Mouse (Mus musculus): ENCODE measurements around the gene Gm10271.

The Gm10271 gene

GRCm38 (mm10) chr10:116972509-116972908 lies at the start of gene Gm10271:
Gene Gm10271 (minus strand): TSS chr10:116972609.
- no peak for DNase-seq (ENCODE audit: low spot score)

- DNase-seq (ENCODE audit: low spot score) = no peak
These were observed 48.8 kb upstream of the Gm10271 start for GRCm38 (mm10) chr10:117021020-117021754.

GRCm38 (mm10) chr10:117018281-117018840 lies 46.0 kb upstream of the Gm10271 start:
- no peak for DNase-seq (ENCODE audit: low spot score)

- DNase-seq (ENCODE audit: low spot score) = no peak
These were observed 42.2 kb upstream of the Gm10271 start for GRCm38 (mm10) chr10:117014565-117014964.

GRCm38 (mm10) chr10:117013689-117014390 lies 41.4 kb upstream of the Gm10271 start:
- DNase-seq (ENCODE audit: low spot score) = no peak

- no peak for DNase-seq (ENCODE audit: low spot score)
These were observed 38.6 kb upstream of the Gm10271 start for GRCm38 (mm10) chr10:117011047-117011446.

GRCm38 (mm10) chr10:117009691-117010090 lies 37.3 kb upstream of the Gm10271 start:
- no peak for DNase-seq (ENCODE audit: low spot score)

- no peak for DNase-seq (ENCODE audit: low spot score)
These were observed 33.5 kb upstream of the Gm10271 start for GRCm38 (mm10) chr10:117005707-117006464.

GRCm38 (mm10) chr10:117004695-117005094 lies 32.3 kb upstream of the Gm10271 start:
- DNase-seq (ENCODE audit: low spot score) = no peak

GRCm38 (mm10) chr10:117000975-117001374 lies 28.6 kb upstream of the Gm10271 start:
- DNase-seq (ENCODE audit: low spot score) = no peak

- no peak for DNase-seq (ENCODE audit: low spot score)
These were observed 26.5 kb upstream of the Gm10271 start for GRCm38 (mm10) chr10:116998716-116999455.

GRCm38 (mm10) chr10:116996236-116996600 lies 23.8 kb upstream of the Gm10271 start:
- no peak for DNase-seq (ENCODE audit: low spot score)

- no peak for DNase-seq (ENCODE audit: low spot score)
These were observed 23.3 kb upstream of the Gm10271 start for GRCm38 (mm10) chr10:116995584-116996235.

- DNase-seq (ENCODE audit: low spot score) = no peak
These were observed 22.8 kb upstream of the Gm10271 start for GRCm38 (mm10) chr10:116995162-116995561.

- DNase-seq (ENCODE audit: low spot score) = no peak
These were observed 21.6 kb upstream of the Gm10271 start for GRCm38 (mm10) chr10:116993971-116994370.

GRCm38 (mm10) chr10:116986264-116987082 lies 14.1 kb upstream of the Gm10271 start, which contains the start of gene Best3:
Gene Best3 (plus strand): TSS chr10:116986314.
- no peak for DNase-seq (ENCODE audit: low spot score)

- no peak for DNase-seq (ENCODE audit: low spot score)
These were observed 12.4 kb upstream of the Gm10271 start for GRCm38 (mm10) chr10:116984836-116985235.

GRCm38 (mm10) chr10:116982526-116982925 lies 10.1 kb upstream of the Gm10271 start:
- no peak for DNase-seq (ENCODE audit: low spot score)

GRCm38 (mm10) chr10:116980888-116981287 lies 8.5 kb upstream of the Gm10271 start:
- DNase-seq (ENCODE audit: low spot score) = peak; percentile 33

GRCm38 (mm10) chr10:116980273-116980672 lies 7.9 kb upstream of the Gm10271 start:
- no peak for DNase-seq (ENCODE audit: low spot score)
